Mouse (Mus musculus): ENCODE results near the gene Trpm1.

The Trpm1 gene

DNA sequence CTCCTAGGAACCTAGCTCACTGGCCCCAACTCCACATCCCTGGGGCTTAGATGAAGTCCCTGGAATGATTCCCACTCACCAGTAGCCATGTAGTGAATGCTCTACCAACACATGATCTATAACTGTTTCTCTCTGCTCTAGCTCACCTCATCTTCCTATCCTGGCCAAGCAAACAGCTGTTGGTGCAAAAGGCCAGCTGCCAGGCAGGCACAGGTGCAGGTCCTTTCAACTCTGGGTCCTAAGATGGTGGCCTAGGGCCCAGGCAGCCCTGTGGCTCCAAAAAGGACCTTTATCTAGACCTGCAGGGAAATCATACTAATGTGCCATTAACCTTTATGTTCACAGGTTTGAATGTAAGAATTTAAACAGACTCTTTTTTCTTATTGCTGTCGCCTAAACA, 10.3 kb downstream of the Trpm1 start:
- DNase-seq (ENCODE audit: low read depth, low spot score): no peak

DNA sequence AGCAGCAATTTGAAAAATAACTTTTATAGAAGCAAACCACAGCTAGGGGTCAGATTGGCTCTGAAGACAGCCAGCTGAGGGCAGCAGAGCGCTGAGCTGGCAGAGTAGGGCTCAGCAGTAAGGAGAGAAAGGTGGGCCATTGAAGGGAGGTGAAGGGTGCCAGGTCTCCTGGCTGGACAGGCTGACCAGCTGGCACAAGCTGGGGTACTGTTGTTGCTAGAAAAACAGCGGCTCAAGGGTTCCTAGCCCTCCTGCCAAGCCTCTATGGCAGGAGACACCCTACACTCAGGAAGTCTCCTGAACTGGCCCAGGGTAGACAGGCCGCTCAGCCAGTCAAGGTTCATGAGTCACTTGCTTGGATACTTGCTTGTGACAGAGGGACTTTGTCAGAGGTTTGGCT, 11.4 kb downstream of the Trpm1 start:
- no peak for DNase-seq (ENCODE audit: low read depth, low spot score)

DNA sequence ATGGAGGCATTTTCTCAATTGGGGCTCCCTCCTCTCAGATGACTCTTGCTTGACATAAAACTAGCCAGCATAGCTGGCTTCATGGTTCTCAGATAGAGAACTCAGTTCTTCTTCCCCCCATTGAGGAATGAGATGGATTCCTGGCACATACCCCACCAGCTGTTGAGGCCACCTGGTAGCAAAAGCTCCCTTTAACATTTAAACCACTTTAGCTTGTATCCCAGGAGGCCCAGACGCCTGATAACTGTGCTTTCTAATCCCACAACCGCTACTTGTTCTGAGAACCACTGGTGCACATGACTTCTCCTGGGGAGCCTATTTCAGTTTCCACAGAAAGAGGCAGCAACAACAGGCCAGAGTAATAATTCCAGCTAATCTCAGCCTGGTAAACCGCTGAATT, 12.4 kb downstream of the Trpm1 start:
- no peak for DNase-seq (ENCODE audit: low read depth, low spot score)

DNA sequence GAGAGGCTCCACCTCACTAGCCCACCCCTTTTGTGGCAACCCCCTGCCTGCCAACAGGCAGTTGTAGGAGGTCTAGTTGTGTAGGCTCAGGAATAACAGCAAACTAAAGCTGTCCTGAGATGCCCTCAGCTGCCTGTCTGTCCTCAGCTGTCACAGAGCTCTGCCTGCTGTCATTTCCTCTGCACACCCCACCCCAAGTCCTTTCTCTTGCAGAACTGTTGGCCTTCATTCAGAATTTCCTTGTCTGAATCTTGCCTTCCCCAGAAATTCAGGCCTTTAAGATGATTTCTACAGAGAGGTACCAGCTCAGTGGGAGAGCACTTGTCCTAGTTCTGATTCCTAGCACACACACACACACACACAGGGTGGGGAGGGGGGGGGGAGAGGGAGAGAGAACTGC, 13.1 kb downstream of the Trpm1 start:
- DNase-seq (ENCODE audit: low read depth, low spot score): no peak

DNA sequence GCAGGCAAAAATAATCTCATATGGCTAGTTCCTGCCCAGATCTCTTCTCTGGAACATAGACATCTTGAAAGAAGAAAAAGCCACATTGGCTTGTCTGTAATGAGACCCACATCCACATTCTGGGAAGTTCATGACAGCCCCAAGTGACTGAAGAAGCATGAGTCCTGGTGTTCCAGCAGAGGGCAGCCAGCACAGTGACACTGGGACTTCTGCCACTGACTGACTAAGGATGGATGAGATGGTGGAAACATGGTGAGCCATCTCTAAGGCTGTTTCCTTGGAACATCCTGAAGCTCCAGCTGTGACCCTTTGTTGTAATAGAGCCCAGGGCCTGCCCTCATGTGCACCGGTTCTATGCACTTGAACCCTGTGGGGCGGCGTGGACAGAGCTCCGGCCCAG, 25.7 kb downstream of the Trpm1 start:
- no peak for DNase-seq (ENCODE audit: low read depth, low spot score)

DNA sequence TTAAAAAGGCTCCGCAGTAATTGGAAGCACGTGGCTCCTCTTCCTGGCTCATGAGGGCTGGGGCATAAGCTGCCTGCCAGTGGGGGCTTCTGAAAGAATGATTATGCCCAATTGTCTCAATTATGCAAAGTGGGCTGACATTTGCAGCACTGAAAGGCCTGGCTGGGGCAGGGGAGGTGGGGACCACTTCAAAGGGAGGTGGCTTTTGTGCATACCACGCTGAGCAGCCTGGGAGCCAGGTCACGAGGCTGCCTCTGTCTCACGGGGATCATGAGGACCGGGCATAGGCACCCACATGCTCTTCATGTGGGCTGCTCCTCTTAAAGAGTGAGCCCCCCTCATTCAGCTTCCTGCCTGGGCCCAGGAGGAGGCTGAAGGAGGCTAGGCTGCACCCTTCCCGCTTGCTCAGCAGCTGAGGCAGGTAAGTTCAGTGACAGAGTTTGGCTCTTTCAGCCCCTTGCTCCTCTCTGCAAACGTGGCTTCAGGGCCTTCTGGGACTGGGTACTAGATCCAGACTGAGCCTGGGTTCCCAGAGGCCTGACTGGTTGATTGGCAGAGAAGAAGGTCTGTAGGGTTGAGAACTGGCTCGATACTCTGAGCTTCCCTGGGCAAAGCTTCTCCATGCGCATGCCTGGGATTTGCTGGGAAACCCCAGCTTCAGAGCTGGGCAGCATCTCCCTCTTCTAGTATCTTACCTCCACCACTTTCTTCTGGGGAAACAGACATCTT, 31.7 kb downstream of the Trpm1 start:
- DNase-seq (ENCODE audit: low read depth, low spot score): no peak

DNA sequence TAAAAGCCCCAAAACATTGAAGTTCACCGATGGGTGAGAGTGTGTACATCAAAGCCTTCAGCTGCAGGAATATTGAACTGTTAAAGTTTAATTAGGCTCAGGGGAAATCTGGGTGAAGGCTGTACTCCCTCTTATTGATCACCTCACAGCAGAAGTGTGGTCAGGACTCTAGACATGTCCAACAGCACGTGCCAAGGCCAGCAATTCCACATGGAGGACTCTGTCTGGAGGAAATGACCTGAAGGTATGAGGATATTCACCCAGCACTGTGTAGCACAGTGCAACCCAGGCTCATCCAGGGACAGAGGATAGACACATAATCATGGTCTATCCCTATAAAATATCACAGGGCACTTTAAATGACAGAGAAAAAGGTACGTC, 32.3 kb downstream of the Trpm1 start:
- no peak for DNase-seq (ENCODE audit: low read depth, low spot score)

DNA sequence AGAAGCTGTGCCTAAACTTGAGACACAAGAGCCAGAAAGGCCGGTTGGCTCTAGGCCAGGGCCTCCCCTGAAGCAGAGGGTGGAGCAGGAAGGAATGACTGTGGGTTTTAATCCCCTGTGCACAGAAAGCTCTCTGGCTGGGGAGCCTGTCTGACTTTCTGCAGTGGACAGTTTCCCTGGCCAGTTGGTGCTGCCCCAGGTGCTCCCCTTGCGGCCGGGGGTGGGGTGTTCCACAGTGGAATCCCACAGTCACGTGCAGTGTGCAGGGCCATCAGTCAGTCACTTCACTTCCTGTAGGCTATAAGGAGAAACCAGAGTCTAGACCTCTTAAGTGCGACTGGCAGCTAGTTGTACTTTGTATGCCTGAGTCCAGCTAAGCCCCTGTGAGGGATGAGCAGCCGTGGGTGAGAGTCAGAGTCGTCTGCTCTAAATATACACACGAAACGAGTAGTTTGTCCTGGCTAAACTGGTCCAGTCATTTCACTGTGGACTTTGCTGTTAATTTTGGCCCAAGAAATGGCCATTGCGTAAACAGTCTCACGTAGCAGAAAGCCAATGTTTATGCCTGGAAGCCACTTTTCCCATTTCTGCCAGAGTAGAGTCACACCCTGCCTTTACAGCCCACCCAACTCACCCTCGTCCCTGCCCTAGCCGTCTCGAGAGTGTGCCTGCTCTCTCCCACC, 38.8 kb downstream of the Trpm1 start:
- no peak for DNase-seq (ENCODE audit: low read depth, low spot score)

DNA sequence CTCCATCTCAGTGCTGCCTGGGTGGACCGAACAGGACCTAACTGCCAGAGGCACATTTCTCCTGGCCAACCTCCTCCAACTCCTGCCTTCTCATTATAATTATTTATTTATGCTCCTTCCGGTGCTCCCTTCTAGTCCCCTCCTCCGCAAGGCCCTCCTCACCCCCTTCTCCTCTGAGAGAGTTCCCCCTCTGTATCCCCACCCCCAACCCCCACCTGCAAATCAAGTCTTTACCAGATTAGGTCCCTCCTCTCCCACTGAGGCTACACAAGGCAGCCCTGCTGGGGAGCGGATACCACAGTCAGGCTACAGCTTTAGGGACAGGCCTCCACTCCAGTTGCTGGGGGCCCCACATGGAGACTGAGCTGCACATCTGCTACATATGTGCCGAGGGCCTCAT, 39.8 kb downstream of the Trpm1 start:
- no peak for DNase-seq (ENCODE audit: low read depth, low spot score)

DNA sequence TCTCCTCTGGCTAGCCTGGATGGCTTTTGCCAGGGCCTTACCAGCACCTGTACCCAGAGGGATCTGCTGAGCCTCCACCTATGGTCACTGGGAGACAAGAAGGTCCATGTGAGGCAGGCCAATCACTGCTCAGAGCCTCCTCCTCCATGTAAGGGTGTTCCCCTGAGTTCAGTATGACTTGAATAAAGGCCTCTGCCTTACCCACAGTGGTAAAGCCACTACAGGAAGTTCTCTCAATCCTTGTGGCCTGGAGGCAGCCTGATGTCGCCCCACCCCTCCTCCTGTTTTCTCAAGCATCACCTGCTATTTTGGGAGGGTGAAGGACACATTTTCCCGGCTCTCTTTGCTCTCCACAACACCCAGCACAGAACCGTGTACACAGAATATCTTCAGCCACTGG, 42.5 kb downstream of the Trpm1 start:
- DNase-seq (ENCODE audit: low read depth, low spot score): no peak

DNA sequence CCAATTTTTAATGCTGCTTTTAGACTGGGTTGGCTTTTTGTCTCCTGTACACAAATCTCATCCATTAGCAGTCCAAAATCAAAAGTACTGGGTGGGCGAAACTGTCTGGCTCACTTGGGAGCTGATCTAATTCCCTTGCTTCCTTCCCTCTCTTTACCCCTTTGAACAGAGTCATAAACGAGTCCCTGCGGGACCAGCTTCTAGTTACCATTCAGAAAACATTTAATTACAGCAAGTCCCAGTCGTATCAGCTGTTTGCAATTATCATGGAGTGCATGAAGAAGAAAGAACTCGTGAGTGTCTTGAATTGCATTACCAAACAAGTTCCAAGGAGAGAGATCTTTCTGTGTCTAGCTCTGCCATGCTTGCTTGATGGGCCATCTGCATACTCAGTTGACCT, 55.1 kb downstream of the Trpm1 start:
- no peak for DNase-seq (ENCODE audit: low read depth, low spot score)

DNA sequence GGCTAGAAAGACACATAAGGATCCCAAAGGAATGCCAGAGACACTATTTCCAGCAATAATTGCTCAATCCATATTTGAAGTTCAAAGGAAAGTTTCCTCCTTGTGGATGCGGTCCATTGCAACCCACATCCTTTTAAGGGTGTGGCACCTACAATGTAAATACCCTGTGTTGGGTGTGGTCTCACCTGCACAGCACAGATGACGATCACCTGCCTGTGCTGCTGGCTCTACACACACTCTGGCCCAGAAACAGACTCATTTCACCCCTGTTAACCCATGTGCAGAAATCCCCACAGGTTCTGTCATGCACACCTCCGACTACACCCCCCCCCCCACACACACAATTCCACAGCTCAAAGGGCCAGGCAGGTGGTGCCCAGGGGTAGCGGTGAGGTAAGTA, 59.2 kb downstream of the Trpm1 start:
- no peak for DNase-seq (ENCODE audit: low read depth, low spot score)

DNA sequence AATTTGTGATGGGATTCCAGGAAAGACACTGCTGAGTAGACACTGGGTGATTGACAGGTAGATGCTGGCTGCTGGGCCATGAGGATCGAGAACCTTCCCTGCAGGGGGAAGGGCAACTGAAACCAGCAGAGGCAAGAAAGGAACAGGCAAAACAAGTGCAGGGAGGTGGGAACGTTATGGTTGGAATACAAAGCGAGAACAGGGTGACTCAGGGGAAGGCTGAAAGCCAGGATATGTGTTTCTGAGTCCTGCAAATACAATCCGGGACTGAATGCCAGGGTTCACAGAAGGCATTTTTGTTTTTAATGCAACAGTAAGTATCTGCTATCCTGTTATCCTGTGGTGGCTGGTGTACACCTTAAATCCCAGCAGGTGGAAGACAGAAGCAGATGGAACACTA, 60.4 kb downstream of the Trpm1 start:
- no peak for DNase-seq (ENCODE audit: low read depth, low spot score)

DNA sequence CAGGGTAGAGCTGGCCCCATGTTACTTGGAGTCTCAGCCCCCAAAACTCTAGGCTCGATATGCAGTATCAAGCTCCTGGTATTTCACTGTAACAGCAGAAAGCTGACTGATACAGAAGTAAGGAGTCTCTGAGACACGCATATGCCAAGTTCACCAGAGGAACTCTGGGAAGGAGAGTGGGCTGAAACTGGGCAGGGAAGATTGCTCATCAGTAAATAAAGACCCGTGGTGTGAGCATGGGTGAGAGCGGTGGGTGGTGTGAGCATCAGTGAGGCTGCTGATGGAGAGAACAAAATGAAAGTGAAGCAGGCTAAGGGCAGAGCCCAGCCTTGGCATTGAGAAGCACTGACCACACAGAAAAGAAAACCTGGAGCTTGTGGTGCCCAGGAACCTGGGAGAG, 62.0 kb downstream of the Trpm1 start:
- DNase-seq (ENCODE audit: low read depth, low spot score): no peak

DNA sequence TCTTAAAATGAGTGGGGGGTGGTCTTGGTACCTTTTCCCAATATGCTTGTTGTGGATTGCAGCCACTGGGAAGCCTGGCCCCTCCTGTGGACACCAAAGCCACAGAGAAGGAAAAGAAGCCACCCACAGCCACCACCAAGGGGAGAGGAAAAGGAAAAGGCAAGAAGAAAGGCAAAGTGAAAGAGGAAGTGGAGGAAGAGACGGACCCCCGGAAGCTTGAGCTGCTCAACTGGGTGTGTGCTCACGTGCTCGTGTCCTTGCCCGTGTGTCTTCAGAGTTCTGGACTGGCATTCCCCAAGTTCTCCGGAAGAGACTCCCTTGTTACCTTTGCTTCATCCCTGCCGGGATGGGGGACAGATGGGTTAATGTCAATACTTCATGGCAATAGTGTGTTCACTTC, 63.8 kb downstream of the Trpm1 start:
- DNase-seq (ENCODE audit: low read depth, low spot score): no peak

DNA sequence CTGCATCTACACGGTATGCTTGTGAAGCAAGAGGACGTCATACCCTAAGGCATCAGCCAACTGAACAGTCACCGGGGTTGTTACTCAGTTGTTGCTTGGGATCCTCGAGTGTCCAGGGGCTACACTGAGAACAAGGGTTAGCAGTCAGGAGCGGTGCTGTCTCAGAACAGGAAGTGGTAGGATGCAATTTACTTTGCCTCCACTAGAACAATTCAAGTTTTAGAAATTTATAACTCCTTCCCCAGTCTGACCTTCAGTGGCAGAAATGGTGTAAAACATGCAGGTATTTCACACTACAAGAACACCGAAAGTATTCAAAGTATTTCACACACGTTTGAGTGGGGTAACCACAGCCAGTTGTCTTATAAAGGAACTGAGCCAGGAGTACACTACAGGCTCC, 66.1 kb downstream of the Trpm1 start:
- no peak for DNase-seq (ENCODE audit: low read depth, low spot score)

DNA sequence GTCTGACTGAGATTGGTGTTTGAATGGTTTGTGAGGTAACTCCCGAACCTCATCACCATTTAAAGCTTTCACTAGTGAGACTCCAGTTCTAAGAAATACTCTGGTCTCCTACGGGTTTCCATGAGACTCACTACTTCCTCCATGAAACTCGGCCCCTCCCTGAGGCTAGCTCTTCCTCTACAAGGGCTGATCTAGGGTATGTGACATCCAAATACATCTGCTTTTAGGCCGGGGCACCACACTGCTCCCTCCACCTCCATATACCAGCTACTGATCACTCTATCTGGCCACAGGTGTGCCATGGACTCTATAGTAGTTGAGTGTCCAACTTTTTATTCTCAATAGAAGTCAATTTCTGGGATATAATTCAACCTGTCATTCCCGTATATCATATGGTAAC, 69.6 kb downstream of the Trpm1 start:
- no peak for DNase-seq (ENCODE audit: low read depth, low spot score)

DNA sequence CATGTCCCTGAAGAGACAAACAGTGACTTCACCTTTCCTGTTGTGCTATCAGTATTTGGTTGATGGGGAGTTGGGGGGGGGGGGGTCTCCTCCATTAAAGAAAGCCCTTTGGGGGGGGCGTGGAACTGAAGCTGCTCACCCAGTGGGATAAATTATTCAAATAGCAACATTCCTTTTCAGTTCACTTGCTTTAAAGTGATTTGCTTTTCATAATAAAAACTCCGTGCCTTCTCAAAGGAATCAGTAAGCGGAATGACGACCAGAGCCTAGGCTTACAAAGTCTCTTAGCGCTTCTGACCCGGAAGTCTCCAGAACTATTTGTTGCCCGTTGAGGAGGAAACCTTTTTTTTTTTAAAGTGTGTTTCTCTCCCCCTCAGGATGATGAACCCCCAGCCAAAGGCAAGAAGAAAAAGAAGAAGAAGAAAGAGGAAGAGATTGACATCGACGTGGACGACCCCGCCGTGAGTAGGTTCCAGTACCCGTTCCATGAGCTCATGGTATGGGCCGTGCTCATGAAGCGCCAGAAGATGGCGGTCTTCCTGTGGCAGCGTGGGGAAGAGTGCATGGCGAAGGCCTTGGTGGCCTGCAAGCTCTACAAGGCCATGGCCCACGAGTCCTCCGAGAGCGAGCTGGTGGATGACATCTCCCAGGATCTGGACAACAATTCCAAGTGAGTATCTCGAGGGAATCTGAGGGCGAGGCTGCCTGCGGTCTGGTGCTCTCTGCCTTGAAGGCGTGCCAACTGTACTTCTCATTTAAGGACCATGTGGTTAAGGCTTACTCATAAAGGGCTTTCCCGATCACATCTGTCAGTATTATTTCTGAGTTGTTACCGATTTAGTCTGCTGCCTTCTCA, 72.9 kb downstream of the Trpm1 start:
- no peak for DNase-seq (ENCODE audit: low read depth, low spot score)

DNA sequence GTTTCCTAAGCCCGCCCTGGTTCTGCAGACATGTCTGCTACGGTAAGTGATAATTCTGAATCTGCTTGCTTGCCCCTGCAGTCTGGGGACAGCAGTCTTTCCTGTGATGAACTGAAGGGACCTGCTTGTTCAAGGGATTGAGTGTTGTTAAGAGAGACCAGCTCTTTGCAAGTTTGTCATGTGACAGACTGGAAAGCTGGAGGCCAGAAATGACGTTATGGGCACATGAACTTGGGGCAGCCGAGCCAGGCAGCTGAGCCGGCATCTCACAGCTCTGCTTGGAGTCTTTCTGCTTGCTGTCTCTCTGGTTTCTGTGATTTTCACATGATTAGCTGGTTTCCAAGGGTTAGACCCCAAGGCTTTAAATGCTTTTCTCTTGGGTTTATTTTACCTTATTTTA, 74.0 kb downstream of the Trpm1 start:
- no peak for DNase-seq (ENCODE audit: low read depth, low spot score)

DNA sequence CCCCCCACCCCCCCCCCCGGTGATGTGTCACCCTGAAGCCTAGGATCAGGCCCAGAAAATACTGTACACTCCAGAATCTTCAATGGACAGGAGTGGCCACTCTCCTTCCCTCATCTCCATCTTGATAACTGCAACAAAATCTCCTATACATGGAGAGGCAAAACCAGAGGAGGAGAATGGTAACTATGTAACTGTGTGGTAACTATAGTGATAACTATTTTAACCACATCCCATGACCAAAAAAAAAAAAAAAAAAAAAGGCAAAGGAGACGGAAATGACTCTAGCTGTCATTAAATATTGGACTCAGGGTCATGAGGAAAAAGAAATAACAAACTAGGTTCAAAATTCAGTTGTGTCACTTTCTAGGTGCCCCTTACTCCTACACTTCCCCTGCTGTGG, 74.7 kb downstream of the Trpm1 start:
- DNase-seq (ENCODE audit: low read depth, low spot score): no peak

DNA sequence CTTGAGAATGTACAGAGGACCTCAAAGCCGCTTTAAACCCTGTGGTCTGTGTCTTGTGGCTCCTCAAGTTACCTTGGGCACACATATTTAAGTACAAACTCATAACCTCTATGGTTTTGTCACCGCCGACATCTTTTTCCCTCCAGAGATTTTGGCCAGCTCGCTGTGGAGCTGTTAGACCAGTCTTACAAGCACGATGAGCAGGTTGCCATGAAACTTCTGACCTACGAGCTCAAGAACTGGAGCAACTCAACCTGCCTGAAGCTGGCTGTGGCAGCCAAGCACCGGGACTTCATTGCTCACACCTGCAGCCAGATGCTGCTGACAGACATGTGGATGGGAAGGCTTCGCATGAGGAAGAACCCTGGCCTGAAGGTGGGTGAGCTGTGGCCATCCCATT, 76.3 kb downstream of the Trpm1 start:
- no peak for DNase-seq (ENCODE audit: low read depth, low spot score)

DNA sequence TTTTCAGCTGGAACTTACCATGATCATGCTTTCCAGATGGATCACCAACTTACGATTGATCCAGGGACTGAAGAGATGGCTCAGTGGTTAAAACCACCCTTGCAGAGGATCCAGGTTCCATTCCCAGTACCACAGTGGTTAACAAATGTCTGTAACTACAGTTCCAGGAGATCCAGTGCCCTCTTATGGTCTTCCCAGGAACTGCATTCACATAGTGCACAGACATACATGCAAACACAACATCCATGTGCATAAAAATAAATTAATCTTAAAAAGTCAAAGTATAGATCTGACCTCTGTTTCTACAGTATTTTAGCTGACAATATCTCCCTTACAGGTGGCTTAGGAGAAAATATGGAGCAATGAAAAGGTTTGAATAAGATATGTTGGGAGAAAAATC, 77.4 kb downstream of the Trpm1 start:
- no peak for DNase-seq (ENCODE audit: low read depth, low spot score)

DNA sequence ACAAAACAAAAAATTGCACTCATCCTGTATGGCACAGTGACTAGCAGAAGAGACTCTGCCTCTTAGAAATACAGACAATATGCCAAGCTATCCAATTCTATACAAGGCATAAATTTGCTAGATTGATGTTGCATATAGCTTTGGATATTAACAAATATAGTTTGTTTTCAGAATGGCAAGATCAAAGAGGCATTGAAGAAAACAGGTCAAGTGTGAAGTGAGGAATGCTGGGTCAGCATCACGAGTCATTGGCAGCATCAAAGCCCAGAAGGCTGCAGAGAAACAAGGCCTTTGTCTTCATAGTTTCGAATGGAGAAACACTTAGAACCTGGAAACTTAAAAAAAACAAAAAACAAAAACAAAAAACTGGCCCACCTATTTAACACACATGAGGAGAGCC, 78.4 kb downstream of the Trpm1 start:
- no peak for DNase-seq (ENCODE audit: low read depth, low spot score)
